ENCODE assay signal across 16 mouse cellular contexts in the genomic region with DNA sequence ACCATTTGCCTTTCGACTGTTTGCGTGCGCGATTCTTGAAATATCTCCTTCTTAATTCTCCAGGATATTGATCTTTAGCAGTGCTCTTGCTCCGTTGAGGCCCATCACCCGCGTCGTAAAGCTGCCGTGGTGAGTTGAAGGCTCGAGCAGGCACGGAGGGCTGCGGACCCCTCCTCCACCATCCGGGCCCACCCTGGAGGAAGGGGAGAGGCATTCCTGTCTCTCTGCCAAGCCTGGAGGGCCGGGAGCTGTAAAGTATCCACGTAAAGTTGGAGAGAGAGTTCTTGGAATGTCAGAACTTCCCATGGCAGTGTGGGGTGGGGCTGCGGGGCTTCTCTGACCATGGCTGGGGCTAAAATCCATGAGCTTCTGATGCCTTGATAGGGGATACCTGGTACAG.
DNase-seq lines count a peak whose midpoint lies in the region; ATAC-seq lines count a peak whose summit lies in the region.
"Had no signal": no experiment of that assay in that cellular context is flagged by ENCODE, and none has a peak within 500 bp of the region (broad histone marks: within the 10 kb centered on the region; RNA-seq: fewer than 3 reads in every experiment).

No protein-coding gene starts in this region.

- peak; percentile 76; the same call in 1 of the 2 replicates for ATAC-seq in kidney, embryonic 14.5 days (ENCODE audit: low FRiP score, low TSS enrichment)
- peak; percentile 90 for ATAC-seq in limb, embryonic 13.5 days (ENCODE audit: low FRiP score, low read depth)
- ATAC-seq in CD4-positive, CD25-positive, alpha-beta regulatory T cell, adult 4 months = no peak
- ATAC-seq: forebrain, embryonic 14.5 days; hindbrain, postnatal 0 days had no signal

- H3K27me3 ChIP-seq in kidney, embryonic 14.5 days (ENCODE audit: control insufficient read depth, insufficient read depth, low read length) = no peaks in the 10 kb centered on the region
- H3K27me3 ChIP-seq in limb, embryonic 13.5 days = peaks cover 26% of the 10 kb centered on the region; the same call in 1 of the 2 replicates
- H3K27me3 ChIP-seq: liver, embryonic 15.5 days had no signal

- no peak for DNase-seq in kidney, adult 8-10 months
- DNase-seq in thymus, postnatal 4 days = peak; percentile 22
- no peak for DNase-seq in thymus, postnatal 10 days (ENCODE audit: low spot score in 2 of 2)
- no peak for DNase-seq in urinary bladder, postnatal 4 days (ENCODE audit: low spot score in 2 of 2)
- DNase-seq in ovary, postnatal 36 days (ENCODE audit: low spot score) = no peak
- DNase-seq: cerebellum, adult 8-10 months; heart, postnatal 10 days; spleen, adult 18-20 months had no signal

- H3K4me2 ChIP-seq in kidney, embryonic 14.5 days (replicated peaks; ENCODE audit: low read depth, low read length) = peak overlapping the region; percentile 37
- peak overlapping the region; percentile 49 for H3K4me2 ChIP-seq in limb, embryonic 13.5 days (replicated peaks)
- H3K4me2 ChIP-seq: liver, embryonic 15.5 days had no signal

- H3K4me1 ChIP-seq in kidney, embryonic 14.5 days (ENCODE audit: control insufficient read depth, insufficient read depth, low read length) = peaks cover 15% of the 10 kb centered on the region
- H3K4me1 ChIP-seq in limb, embryonic 13.5 days = peaks cover 81% of the 10 kb centered on the region
- H3K4me1 ChIP-seq: liver, embryonic 15.5 days had no signal

- H3K36me3 ChIP-seq in kidney, embryonic 14.5 days (ENCODE audit: control insufficient read depth, insufficient read depth, low read length) = no peaks in the 10 kb centered on the region
- H3K36me3 ChIP-seq in limb, embryonic 13.5 days = no peaks in the 10 kb centered on the region
- H3K36me3 ChIP-seq: liver, embryonic 15.5 days; midbrain, embryonic 10.5 days had no signal

- H3K9ac ChIP-seq in kidney, embryonic 14.5 days (ENCODE audit: low read depth, low read length) = no peak overlapping the region
- 0 out of 2 replicates have a peak overlapping the region, but pooled peaks have one; percentile 43 for H3K9ac ChIP-seq in limb, embryonic 13.5 days
- H3K9ac ChIP-seq: liver, embryonic 15.5 days had no signal

- no peaks in the 10 kb centered on the region for H3K9me3 ChIP-seq in kidney, embryonic 14.5 days (ENCODE audit: control insufficient read depth, low read length)
- H3K9me3 ChIP-seq in limb, embryonic 13.5 days = no peaks in the 10 kb centered on the region
- H3K9me3 ChIP-seq: liver, embryonic 15.5 days; midbrain, embryonic 10.5 days had no signal

- 13% methylated on average over 16 of the region's 16 CpGs for WGBS in kidney, embryonic 14.5 days
- WGBS in limb, embryonic 13.5 days = 13% methylated on average over 16 of the region's 16 CpGs

- H3K4me3 ChIP-seq in kidney, embryonic 14.5 days (ENCODE audit: low read length) = peak overlapping the region; percentile 7; the same call in 1 of the 2 replicates
- peak overlapping the region; percentile 14; the same call in 1 of the 2 replicates for H3K4me3 ChIP-seq in limb, embryonic 13.5 days
- H3K4me3 ChIP-seq: left cerebral cortex, adult 2 months; liver, embryonic 15.5 days; midbrain, embryonic 10.5 days had no signal

- H3K27ac ChIP-seq in kidney, embryonic 14.5 days (ENCODE audit: low read depth, low read length) = peak overlapping the region; percentile 13; the same call in 1 of the 2 replicates
- H3K27ac ChIP-seq in limb, embryonic 13.5 days = peak overlapping the region; percentile 89
- H3K27ac ChIP-seq: hindbrain, postnatal 0 days; left cerebral cortex, adult 2 months; liver, embryonic 15.5 days had no signal
